ENCODE assay signal across 18 mouse cellular contexts in the genomic region with DNA sequence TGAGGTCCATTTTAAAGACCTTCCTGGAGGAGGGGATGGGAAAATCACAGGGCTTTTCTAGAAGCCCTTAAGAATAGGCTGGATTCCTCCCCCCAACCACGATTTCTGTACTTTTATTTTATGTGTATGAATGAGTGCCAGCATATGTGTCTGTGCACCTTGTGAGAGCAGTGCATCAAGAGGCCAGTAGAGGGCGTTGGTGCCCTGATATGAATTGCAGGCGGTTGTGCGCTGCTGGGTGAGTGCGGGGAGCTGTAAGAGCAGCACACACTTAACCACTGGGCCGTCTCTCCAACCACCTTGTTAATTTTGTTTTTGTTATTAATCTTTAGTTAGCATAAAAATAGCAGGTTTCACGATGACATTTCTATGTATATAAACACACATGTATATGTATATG. TPM values are rescaled to one million over a fixed set of nuclear protein-coding genes. Genes with fewer than 3 reads are reported as not detected.
DNase-seq lines count a peak whose midpoint lies in the region; ATAC-seq and TF ChIP-seq lines count a peak whose summit lies in the region.
"Had no signal": no experiment of that assay in that cellular context is flagged by ENCODE, and none has a peak within 500 bp of the region (broad histone marks: within the 10 kb centered on the region; RNA-seq: fewer than 3 reads in every experiment).

No protein-coding gene starts in this region.

- ATAC-seq in midbrain, postnatal 0 days (ENCODE audit: low FRiP score), result no peak

- no peak overlapping the region for H3K27ac ChIP-seq in midbrain, postnatal 0 days (ENCODE audit: low read depth, low read length)
- no peak overlapping the region for H3K27ac ChIP-seq in midbrain, embryonic 10.5 days (replicated peaks)
- H3K27ac ChIP-seq in CH12.LX (ENCODE audit: insufficient read depth, low read depth) (no peak overlapping the region), ES-E14 (ENCODE audit: insufficient read depth, low read depth, low read length, poor library complexity, severe bottlenecking) (no peak overlapping the region)
- H3K27ac ChIP-seq: embryonic facial prominence, embryonic 13.5 days; hindbrain, embryonic 14.5 days; limb, embryonic 12.5 days; lung, embryonic 15.5 days; stomach, embryonic 15.5 days had no signal

- H3K4me2 ChIP-seq in midbrain, postnatal 0 days (ENCODE audit: low read depth, low read length, poor library complexity, severe bottlenecking), result no peak overlapping the region
- H3K4me2 ChIP-seq in CH12.LX (ENCODE audit: insufficient read depth, low read depth, poor library complexity, severe bottlenecking), result no peak overlapping the region
- H3K4me2 ChIP-seq: embryonic facial prominence, embryonic 13.5 days; hindbrain, embryonic 14.5 days; limb, embryonic 12.5 days; lung, embryonic 15.5 days; stomach, embryonic 15.5 days had no signal

- no peak overlapping the region for H3K4me3 ChIP-seq in midbrain, postnatal 0 days (ENCODE audit: low read depth, low read length)
- H3K4me3 ChIP-seq in midbrain, embryonic 10.5 days, result no peak overlapping the region
- H3K4me3 ChIP-seq in CH12.LX (replicated peaks in 1 of 3; ENCODE audit: low read depth in 2 of 3, low read length in 2 of 3, poor library complexity in 1 of 3), result no peak overlapping the region
- H3K4me3 ChIP-seq in ES-E14 (ENCODE audit: insufficient read depth in 1 of 2, low read depth in 1 of 2, low read length in 2 of 2, poor library complexity in 1 of 2, severe bottlenecking in 1 of 2), result no peak overlapping the region
- H3K4me3 ChIP-seq: embryonic facial prominence, embryonic 13.5 days; limb, embryonic 12.5 days; lung, embryonic 15.5 days; stomach, embryonic 15.5 days had no signal

- no peaks in the 10 kb centered on the region for H3K4me1 ChIP-seq in midbrain, postnatal 0 days (ENCODE audit: insufficient read depth, low read length)
- H3K4me1 ChIP-seq in midbrain, embryonic 10.5 days, result no peaks in the 10 kb centered on the region
- H3K4me1 ChIP-seq in CH12.LX (ENCODE audit: control insufficient read depth in 1 of 2, insufficient read depth in 2 of 2) (peaks cover 0 to 14% of the 10 kb centered on the region in 2 experiments; a peak in 1 of 4 replicates), ES-E14 (ENCODE audit: control insufficient read depth in 2 of 2, insufficient read depth in 2 of 2, low read length in 2 of 2, poor library complexity in 1 of 2) (no peaks in the 10 kb centered on the region)
- H3K4me1 ChIP-seq: limb, embryonic 12.5 days; lung, embryonic 15.5 days; stomach, embryonic 15.5 days had no signal

- H3K79me2 ChIP-seq in CH12.LX (replicated peaks; ENCODE audit: control insufficient read depth, extremely low read depth, insufficient read depth, poor library complexity, severe bottlenecking), result no peaks in the 10 kb centered on the region

- dilution Hi-C loops in CH12.LX (cut with MboI; ENCODE audit: extremely low pct_ligation_motif_present, extremely low pct_unique_long_range_greater_than_20kb, low sequenced_read_pairs), result no loop called here

- TF ChIP-seq POLR2A in CH12.LX (IDR thresholded peaks at IDR 0.05; ENCODE audit: low read depth, low read length), result no peak

- H3K9ac ChIP-seq in midbrain, postnatal 0 days (replicated peaks; ENCODE audit: low read length, poor library complexity, severe bottlenecking), result no peak overlapping the region
- no peak overlapping the region for H3K9ac ChIP-seq in CH12.LX (ENCODE audit: insufficient read depth, low read depth)
- no peak overlapping the region for H3K9ac ChIP-seq in ES-E14 (ENCODE audit: insufficient read depth, low read depth, low read length, poor library complexity, severe bottlenecking)
- H3K9ac ChIP-seq: embryonic facial prominence, embryonic 13.5 days; hindbrain, embryonic 14.5 days; limb, embryonic 12.5 days; lung, embryonic 15.5 days; stomach, embryonic 15.5 days had no signal

- H3K9me3 ChIP-seq in midbrain, postnatal 0 days (ENCODE audit: low read length), result no peaks in the 10 kb centered on the region
- H3K9me3 ChIP-seq in midbrain, embryonic 10.5 days (replicated peaks), result no peaks in the 10 kb centered on the region
- H3K9me3 ChIP-seq in CH12.LX (replicated peaks; ENCODE audit: low read length) (no peaks in the 10 kb centered on the region), ES-E14 (ENCODE audit: control insufficient read depth, insufficient read depth, low read depth, low read length) (no peaks in the 10 kb centered on the region)
- H3K9me3 ChIP-seq: embryonic facial prominence, embryonic 13.5 days; lung, embryonic 15.5 days; stomach, embryonic 15.5 days had no signal

- no peak for TF ChIP-seq EP300 in CH12.LX (IDR thresholded peaks at IDR 0.05; ENCODE audit: low read length)

- H3K36me3 ChIP-seq in midbrain, postnatal 0 days (ENCODE audit: insufficient read depth, low read length), result no peaks in the 10 kb centered on the region
- H3K36me3 ChIP-seq in midbrain, embryonic 10.5 days, result no peaks in the 10 kb centered on the region
- H3K36me3 ChIP-seq in CH12.LX (replicated peaks in 1 of 2; ENCODE audit: control insufficient read depth in 1 of 2, insufficient read depth in 1 of 2, low read length in 1 of 2), result peaks cover 0 to 70% of the 10 kb centered on the region in 2 experiments
- H3K36me3 ChIP-seq in ES-E14 (ENCODE audit: control insufficient read depth, insufficient read depth, low read length, poor library complexity, severe bottlenecking), result no peaks in the 10 kb centered on the region
- H3K36me3 ChIP-seq: embryonic facial prominence, embryonic 13.5 days; limb, embryonic 12.5 days; lung, embryonic 15.5 days; stomach, embryonic 15.5 days had no signal

- peak; percentile 18; the same call in 1 of the 2 replicates for TF ChIP-seq CTCF in midbrain, postnatal 0 days (IDR thresholded peaks at IDR 0.05)
- peak in 1 of 2 experiments; percentile 43; a peak in 2 of 4 replicates for TF ChIP-seq CTCF in CH12.LX (conservative IDR thresholded peaks at IDR 0.05 in 1 of 2, IDR thresholded peaks at IDR 0.05 in 1 of 2; ENCODE audit: low read depth in 2 of 2, low read length in 2 of 2)

- no peaks in the 10 kb centered on the region for H3K27me3 ChIP-seq in midbrain, postnatal 0 days (ENCODE audit: insufficient read depth, low read length)
- H3K27me3 ChIP-seq in midbrain, embryonic 10.5 days (ENCODE audit: low read depth, poor library complexity, severe bottlenecking), result no peaks in the 10 kb centered on the region
- no peaks in the 10 kb centered on the region for H3K27me3 ChIP-seq in CH12.LX (replicated peaks)
- H3K27me3 ChIP-seq: embryonic facial prominence, embryonic 13.5 days; lung, embryonic 15.5 days; stomach, embryonic 15.5 days had no signal

- 92% methylated on average over 7 of the region's 7 CpGs for WGBS in midbrain, postnatal 0 days
- WGBS in midbrain, embryonic 10.5 days, result 89% methylated on average over 7 of the region's 7 CpGs

- DNase-seq in midbrain, postnatal 0 days (ENCODE audit: low spot score), result no peak
- no peak for DNase-seq in midbrain, embryonic 10.5 days (ENCODE audit: low spot score)
- DNase-seq in CH12.LX (ENCODE audit: extremely low read depth) (no peak), ES-E14 (ENCODE audit: low read depth, low spot score) (no peak)
- peak; percentile 70 for DNase-seq in induced T-regulatory cell, adult 2 months (ENCODE audit: low read depth)
- DNase-seq in layer of hippocampus, adult 8-10 months (ENCODE audit: low spot score in 2 of 2), result no peak
- DNase-seq in left cerebral cortex, adult 18-20 months (ENCODE audit: low spot score in 2 of 2), result no peak
- DNase-seq: cerebellum, adult 2 months; gastrocnemius, postnatal 10 days; heart, postnatal 10 days; kidney, adult 8-10 months; kidney, postnatal 36 days; layer of hippocampus, postnatal 36 days had no signal

- in situ Hi-C loops in CH12.LX (cut with MboI; ENCODE audit: low pct_ligation_motif_present, low pct_unique_long_range_greater_than_20kb, low sequenced_read_pairs) (no loop called here), ES-E14 (cut with MboI; ENCODE audit: low sequenced_read_pairs in 2 of 2, unreplicated experiment in 2 of 2) (no loop called here)

- TF ChIP-seq RAD21 in CH12.LX (IDR thresholded peaks at IDR 0.05; ENCODE audit: low read depth, low read length), result peak; percentile 19

TF ChIP-seq in CH12.LX, 34 proteins besides CTCF, POLR2A, EP300 and RAD21:
- TF ChIP-seq PAX5 (IDR thresholded peaks at IDR 0.05; ENCODE audit: low read length) (no peak), SMC3 (IDR thresholded peaks at IDR 0.05; ENCODE audit: low read depth, low read length) (peak; percentile 18; the same call in 1 of the 2 replicates)
TF ChIP-seq in CH12.LX: peak in this region for 1.

TF ChIP-seq in ES-E14, 5 proteins besides CTCF, POLR2A, EP300 and RAD21:
- TF ChIP-seq ZC3H11A (IDR thresholded peaks at IDR 0.05; ENCODE audit: borderline replicate concordance, low read depth, low read length) (0 out of 2 replicates have a peak, but pooled peaks have one; percentile 5), MAFK (IDR thresholded peaks at IDR 0.05; ENCODE audit: insufficient read depth, low read depth, low read length) (no peak)
TF ChIP-seq in ES-E14: peak in this region for 1.

RNA-seq across cellular contexts. Expression of a gene that starts 26.0 kb away (rescaled TPM):
- 1.7 and 2.0 TPM in 2 replicates for total RNA-seq in midbrain, postnatal 0 days (2014; rRNA removed)
- 0.64 and 0.74 TPM in 2 replicates for polyA plus RNA-seq in midbrain, postnatal 0 days (2015; fragmentation: Nextera tagmentation; extraction: Ambion mirVana)
- 0.98 and 1.0 TPM in 2 replicates for polyA plus RNA-seq in midbrain, embryonic 10.5 days (2016; fragmentation: Nextera tagmentation; extraction: Ambion mirVana)
- 4.7 and 5.9 TPM in 2 replicates for total RNA-seq in CH12.LX (2012; rRNA removed)
- total RNA-seq in CH12.LX (2014; rRNA removed), result 3.1 and 3.2 TPM in 2 replicates
- 9.1 and 10.9 TPM in 2 replicates for polyA plus RNA-seq in CH12.LX (2012; ENCODE audit: insufficient read length, low read depth)
- 3.3 and 7.4 TPM in 2 replicates for total RNA-seq in ES-E14 (2012; rRNA removed)
- 1 to 10 TPM in 3 of 4 experiments, under 1 TPM in 1; 0.59 to 9.4 (median 4.7) TPM for total RNA-seq in layer of hippocampus, adult 8-10 months (2022)
- 1 to 10 TPM; 1.6 to 1.8 TPM for total RNA-seq in left cerebral cortex, adult 18-20 months (2021)
